Mouse (Mus musculus): ENCODE results near the gene Guca1b.
A peak's percentile ranks its signal among the peaks of the same experiment; 100 is the strongest.
"Not testable (repeated sequence)": the region's sequence is repeated elsewhere in the genome, so short reads cannot be mapped to it uniquely, and the experiment has no call there.

Guca1b gene

DNA sequence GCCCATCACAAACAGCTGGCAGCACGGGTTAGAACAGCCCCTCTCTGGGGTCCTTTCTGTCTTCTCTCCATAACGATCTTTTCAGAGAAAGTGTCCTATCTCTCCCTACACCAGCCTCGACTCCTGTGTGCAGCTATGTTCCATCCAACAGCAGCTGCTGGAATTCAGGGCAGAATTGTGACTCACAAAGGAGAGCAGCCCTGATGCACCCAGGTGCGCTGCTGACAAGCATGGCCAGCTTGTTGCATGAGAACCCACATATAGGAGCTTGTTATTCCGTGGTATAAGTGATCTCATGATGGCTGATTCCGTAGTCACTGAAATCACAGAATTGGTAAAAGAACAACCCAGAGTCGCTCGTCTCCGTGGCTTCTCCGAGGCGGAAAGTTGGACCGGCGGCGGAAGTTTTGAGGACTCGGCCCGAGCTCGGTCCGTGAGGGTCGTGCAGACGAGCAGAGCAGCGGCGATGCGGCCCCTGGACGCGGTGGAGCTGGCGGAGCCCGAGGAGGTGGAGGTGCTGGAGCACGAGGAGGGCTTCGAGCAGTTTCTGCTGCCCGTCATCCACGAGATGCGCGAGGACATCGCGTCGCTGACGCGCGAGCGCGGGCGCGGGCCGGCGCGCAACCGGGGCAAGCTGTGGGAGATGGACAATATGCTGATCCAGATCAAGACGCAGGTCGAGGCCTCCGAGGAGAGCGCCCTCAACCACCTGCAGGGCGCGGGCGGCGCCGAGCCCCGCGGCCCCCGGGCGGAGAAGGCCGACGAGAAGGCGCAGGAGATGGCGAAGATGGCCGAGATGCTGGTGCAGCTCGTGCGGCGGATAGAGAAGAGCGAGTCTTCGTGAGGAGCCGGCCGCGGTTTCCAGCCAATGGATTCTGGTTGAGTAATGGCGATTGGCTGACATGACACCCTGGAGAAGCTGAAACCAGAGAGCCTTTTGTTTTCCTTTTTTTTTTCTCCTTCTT lies 25.0 kb downstream of the Guca1b start:
- DNase-seq (ENCODE audit: low spot score) = not testable (repeated sequence)

DNA sequence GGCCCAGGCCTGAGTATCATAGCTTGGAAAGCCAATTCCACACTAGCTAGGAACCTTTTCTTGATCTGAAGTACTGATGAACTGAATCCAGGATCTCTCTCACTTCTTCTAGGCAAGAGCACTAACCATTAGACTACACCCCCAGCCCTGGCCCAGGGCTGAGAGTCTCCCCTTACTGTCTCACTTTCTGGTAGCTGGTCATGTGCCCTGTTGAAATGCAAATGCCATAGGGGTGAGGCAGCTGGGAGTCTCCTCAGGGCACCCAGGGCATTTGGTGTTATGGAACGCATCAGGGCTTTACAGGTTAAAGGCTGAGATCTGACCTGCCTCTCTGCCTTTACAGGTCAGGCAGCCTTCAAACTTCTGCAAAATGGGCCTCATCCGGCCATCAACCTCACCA lies 35.0 kb downstream of the Guca1b start:
- no peak for DNase-seq (ENCODE audit: low spot score)

DNA sequence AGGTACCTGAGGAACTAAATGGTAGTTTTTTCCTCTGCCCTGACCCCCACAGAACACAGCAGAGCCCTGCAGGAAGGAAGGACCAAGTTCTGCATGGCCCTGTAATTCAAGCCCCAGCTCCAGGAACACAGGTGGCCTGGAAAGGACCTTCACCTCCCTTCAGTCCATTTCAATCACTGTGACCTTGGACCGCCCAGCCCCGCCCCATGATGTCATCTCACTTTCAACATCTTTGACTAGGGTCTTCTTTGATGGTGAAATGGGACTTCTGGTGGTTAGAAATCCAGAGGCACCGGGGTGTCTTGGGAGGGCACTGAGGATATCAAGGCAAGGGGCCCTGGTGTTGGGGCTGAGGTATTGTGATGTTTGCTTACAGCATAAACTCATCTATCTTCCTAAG lies 36.4 kb downstream of the Guca1b start:
- DNase-seq (ENCODE audit: low spot score) = no peak

DNA sequence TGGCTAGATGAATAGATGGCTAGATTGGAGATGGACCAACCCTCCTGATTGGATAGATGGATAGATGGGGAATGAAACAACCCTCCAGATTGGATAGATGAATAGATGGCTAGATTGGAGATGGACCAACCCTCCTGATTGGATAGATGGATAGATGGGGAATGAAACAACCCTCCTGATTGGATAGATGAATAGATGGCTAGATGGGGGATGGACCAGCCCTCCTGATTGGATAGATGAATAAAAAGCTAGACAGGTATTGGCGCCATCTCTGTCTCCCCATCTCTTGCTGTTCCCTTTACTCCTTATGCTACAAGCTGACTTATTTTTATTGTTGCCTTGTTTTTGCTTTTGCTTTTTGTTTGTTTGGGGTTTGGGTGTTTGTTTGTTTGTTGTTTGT lies 37.4 kb downstream of the Guca1b start:
- DNase-seq (ENCODE audit: low spot score) = not testable (repeated sequence)

DNA sequence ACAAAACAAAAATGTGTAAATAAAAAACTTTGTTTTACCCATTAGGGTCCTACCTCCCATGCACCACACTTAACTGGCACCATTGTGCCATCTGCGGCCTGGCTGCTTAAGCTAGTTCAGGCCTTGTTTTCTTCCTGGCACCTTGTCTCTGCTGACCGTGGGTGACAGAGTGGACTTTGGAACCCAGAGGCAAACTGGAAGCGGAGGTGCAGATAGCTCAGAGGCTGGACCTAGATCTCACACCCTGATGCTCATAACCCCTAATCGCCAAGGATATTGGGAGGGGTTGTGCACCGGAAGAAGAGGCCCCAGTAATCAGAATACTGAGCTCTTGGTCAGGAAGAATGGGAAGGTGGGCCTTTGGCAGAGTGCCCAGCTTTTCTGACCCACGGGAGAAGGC lies 39.0 kb downstream of the Guca1b start:
- no peak for DNase-seq (ENCODE audit: low spot score)

DNA sequence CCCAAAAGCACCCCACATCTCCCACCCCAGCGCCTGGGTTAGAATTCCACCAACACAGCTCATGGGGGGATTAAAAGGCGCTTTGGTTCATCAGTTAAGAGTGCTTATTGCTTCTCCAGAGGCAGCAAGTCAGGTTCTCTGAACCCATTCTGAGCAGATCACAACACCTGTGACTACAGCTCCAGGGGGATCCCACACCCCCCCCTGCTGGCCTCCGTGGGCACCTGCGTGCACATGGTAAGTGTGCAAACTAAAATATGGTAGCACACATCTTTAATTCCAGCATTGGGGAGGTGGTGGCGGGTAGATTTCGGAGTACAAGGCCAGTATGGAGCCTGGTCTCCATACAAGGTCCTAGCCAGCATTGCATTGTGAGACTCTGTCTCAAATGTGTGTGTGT lies 42.1 kb downstream of the Guca1b start:
- DNase-seq (ENCODE audit: low spot score) = no peak

DNA sequence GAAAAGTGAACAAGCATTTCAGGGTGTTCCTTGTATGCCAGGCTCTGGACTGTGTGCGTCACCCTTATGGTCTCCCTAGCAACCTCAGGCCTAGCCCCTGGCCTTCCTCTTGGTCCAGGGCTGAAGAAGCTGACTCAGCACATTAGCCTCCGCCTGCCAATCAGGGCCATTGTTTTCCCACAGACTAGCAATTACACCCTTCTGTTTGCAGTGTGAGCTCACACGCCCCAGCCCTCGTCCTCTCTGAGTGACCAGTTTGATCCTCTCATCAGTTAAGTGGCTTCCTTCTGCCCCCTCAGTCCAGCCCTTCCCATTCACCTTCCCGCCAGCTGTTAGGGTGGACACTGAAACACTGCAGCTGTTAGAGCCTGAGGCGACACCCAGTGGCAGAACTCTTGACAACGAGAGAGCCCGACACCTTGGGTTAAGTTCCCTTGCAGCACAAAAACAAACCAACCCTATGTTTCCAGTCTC lies 43.7 kb downstream of the Guca1b start:
- DNase-seq (ENCODE audit: low spot score) = peak; percentile 68

DNA sequence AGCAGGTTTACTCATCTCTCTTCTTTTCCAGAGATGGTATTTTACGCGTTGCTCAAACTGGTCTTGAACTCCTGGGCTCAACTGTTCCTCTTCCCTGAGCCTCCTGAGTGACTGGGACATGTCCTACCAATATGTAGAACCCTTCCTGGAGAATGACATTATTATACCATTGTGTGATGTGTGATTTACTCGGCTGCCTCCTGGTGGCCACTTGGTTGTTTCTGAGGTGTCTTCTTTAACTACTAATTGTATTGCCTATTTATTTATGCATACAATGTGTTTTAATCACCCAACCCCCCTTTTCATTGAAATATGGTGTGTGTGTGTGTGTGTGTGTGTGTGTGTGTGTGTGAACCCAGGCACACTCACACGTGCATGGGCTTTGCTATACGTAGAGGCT lies 45.6 kb downstream of the Guca1b start:
- DNase-seq (ENCODE audit: low spot score) = no peak

DNA sequence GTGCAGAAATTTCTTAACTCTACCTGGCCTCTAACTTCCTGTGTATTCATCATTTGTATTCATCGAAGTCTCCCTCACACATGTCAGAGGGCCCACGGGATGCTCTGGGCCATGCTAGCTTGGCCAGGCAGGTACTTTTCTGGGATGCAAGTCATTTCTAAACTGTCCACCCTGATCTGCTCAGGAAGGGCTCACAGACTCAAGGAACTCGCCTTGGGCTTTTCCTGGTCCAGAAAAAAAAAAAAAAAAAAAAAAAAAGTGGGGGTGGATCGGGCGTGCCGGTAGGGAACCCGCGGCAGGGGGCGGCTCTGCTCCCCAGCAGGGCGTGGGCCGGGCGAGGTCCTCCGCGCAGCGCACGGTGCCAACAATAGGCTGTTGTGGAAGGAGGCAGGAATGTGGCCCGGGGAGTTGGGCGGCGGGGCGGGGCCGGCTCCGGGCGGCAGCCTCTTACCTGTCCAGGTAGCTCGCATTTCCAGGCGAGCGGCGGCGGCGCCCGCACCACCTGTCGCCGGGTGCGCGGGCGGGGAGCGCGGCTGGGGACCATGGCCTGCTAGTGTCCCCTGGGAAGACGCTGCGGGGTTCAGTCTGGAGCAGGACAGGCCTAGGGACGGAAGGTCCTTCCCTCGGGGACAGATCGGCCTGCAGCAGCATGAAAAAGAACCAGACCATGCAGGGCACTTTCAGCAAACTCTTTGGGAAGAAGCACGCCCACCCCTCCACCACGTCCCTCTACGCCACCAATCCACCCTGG lies 51.1 kb downstream of the Guca1b start, which contains the start of gene AI661453:
Gene AI661453 (plus strand): TSS at position 460 of the 751 bp plus-strand sequence.
- peak; percentile 79 for DNase-seq (ENCODE audit: low spot score)

DNA sequence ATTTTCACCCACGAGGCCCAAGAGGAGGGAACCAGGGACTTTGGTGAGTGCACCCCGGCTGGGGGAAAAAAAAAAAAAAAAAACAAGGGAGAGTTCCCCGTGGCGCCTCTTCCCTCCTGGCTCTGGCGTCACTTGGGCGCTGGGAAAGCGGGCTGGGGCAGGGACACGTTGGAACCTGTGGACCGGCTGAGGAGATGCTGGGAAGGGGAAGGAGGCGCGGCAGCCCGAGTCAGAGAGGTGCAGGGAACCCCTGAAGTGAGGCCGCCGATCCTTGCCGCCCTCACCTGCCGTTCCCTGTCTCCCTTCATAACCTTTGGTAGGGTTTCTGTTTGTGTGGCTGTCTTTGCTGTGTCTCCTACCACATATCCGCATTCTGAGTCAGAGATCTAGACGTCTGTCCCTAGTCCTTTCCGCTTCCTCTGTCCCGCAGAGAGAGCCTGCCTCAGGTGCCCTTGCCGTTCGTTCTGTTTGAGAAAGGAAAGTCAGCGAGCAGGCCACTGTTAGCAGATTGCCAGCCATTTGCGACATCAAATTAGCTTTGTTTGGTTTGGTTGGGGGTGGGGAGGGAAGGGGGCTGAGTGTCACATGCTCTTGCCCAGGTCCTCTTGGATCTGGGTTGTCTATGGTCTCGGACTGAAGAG lies 51.8 kb downstream of the Guca1b start, which contains the start of gene 1700001C19Rik:
Gene 1700001C19Rik (minus strand): TSS at position 470 of the 641 bp plus-strand sequence.
- no peak for DNase-seq (ENCODE audit: low spot score)

DNA sequence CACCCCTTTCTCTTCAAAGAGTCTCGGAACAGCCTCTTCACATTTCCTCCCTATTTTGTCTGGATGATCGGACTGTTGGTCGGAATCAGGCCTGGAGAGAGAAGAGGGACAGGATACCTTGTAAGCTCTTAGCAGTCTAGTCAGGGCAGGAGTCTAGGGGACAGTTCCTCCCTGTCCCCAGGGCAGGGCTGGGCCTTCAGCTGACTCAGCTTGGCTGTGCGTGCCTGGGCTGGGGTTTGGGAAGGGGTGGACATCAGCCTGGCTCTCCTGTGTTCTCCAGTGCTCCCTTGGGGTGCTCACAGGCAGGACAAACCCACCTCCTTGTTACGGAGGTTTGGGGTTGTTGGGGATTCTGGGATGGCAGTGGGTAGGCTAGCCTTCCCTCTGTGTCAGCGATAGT lies 53.4 kb downstream of the Guca1b start:
- DNase-seq (ENCODE audit: low spot score) = no peak

DNA sequence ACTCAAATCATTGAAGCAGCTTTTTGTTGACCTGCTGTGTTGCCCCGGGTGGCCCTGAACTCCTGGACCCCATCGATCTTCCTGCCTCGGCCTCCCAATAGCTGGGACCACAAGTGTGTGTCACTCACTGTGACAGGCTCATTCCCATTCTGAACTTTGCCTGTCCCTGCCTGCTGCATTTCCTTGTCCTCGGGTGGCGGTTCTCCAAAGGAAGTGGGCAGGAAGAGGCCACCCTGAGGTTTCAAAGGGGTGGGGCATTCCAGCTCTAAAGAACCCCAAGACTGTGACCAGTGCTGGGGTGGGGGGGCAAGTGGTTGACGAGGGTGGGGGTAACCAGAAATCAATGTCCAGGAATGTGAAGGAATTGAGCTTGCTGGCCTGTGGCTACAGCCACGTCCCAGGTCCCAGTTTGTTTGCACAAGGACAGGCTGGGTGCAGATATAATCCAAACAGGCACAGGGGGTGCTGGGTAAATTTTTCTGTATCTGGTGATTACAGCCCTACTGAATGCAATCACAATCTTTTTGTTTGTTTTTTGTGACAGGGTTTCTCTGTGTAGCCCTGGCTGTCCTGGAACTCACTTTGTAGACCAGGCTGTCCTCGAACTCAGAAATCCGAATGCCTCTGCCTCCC lies 54.3 kb downstream of the Guca1b start:
- peak; percentile 77 for DNase-seq (ENCODE audit: low spot score)

DNA sequence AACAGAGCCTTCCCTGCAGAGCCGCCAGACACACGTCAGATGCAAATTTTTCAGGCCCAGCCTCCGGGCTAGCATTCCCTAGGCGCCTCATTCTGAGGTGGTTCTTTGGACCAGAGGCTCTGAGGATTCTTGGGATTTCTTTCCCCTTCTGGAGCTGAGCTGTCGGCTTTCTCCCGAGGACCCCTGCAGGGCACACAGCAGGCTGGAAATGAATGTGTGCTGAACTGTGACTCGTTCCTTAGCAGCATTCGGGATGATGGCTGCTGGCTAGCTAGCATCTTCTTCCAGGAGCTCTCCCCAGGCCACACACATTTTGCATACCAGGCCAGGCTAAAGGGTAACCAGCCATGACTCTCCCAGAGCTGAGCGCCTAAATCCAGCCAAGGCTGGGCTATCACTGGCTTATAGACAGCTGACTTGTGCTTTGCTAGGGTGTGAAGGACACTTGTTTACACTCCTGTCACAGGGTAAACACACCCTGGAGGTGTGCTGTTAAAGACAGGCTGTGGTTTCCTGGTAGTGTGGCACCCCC lies 55.2 kb downstream of the Guca1b start:
- DNase-seq (ENCODE audit: low spot score) = peak; percentile 68

DNA sequence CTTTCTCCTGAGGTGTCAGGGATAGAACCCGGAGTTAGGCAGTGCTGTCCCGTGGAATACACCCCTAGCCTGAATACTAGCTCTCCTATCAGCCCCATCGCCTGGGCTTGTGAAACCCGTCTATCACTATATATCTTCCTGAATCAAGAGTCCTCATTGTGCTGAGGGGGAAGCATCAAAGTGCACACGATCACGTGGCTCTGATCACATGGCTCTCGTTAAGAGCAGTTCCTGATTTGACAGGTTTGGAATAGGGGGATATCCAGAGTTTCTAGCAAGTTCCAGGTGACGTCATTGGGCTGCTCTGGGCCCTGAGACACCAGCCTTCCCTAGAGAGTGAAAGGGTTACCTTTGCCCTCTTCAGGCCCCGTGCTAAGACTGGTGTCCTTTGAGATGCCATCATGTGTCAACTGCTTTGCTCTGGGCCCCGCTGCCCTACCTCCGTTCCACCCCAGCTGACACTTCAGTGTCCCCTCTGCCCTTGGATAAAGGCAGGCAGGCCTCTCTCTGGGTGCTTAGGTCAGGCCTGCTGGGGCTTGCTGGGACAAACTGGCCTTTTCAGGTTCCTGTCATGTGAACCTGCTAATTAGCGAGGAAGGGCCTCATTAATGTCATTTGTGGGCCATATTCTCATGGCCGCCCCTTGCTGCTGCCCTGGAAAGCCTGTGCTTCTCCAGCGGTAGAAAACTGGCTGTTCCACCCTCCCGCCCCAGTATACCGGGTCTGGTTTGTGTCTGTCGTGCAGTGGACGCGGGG lies 56.3 kb downstream of the Guca1b start:
- DNase-seq (ENCODE audit: low spot score) = peak; percentile 62

DNA sequence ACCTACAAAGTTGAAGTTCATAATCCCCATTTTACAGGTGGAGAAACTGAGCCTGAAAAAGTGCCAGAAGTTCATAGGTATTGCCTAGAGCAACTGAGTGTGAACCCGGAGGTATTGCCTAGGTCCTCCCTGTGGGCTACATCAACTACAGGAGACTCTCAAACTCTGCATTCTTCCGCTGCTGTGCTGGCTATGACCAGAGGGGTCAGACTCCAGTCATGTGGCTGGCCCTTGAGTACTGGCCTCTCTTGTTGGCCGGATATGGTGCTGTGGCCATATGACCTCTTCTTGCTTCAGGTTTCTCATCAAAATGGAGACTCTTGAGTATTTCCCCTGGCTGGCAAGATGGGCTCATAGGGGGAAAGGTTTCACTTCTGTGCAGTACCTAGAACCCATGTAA lies 57.1 kb downstream of the Guca1b start:
- DNase-seq (ENCODE audit: low spot score) = peak; percentile 66

Data from yolk sac, embryonic 10.5 days (tissue).